13 mouse cellular contexts compared by ENCODE assay signal in genomic region chr2:112822721-112823120, GRCm38 (mm10).
DNase-seq lines count a peak whose midpoint lies in the region; ATAC-seq and TF ChIP-seq lines count a peak whose summit lies in the region.
"Had no signal": no experiment of that assay in that cellular context is flagged by ENCODE, and none has a peak within 500 bp of the region (broad histone marks: within the 10 kb centered on the region; RNA-seq: fewer than 3 reads in every experiment).

No protein-coding gene starts in this region.

- WGBS in midbrain, embryonic 15.5 days = 24% methylated on average over 3 of the region's 3 CpGs

- peak; percentile 36 for TF ChIP-seq CTCF in left cerebral cortex, adult 2 months (IDR thresholded peaks at IDR 0.05)

- no peak overlapping the region for H3K9ac ChIP-seq in midbrain, embryonic 15.5 days
- H3K9ac ChIP-seq: embryonic facial prominence, embryonic 12.5 days had no signal

- H3K27me3 ChIP-seq in midbrain, embryonic 15.5 days (replicated peaks) = no peaks in the 10 kb centered on the region
- H3K27me3 ChIP-seq: embryonic facial prominence, embryonic 12.5 days had no signal

- ATAC-seq in midbrain, embryonic 15.5 days (replicated peaks) = peak; percentile 81
- ATAC-seq: CD4-positive, CD25-positive, alpha-beta regulatory T cell, adult 4 months had no signal

- intact Hi-C loops in left cerebral cortex, adult 2 months (cut with DNase I) = loop anchor here (5.0 kb wide), 1 partner anchor 395 kb away; the partner anchor contains the start of gene Ryr3
- intact Hi-C loops in left cerebral cortex, postnatal 36 days (cut with DNase I) = no loop called here

- no peak overlapping the region for H3K4me3 ChIP-seq in left cerebral cortex, adult 2 months
- no peak overlapping the region for H3K4me3 ChIP-seq in midbrain, embryonic 15.5 days
- H3K4me3 ChIP-seq: embryonic facial prominence, embryonic 12.5 days had no signal

- H3K36me3 ChIP-seq in midbrain, embryonic 15.5 days (replicated peaks) = no peaks in the 10 kb centered on the region
- H3K36me3 ChIP-seq: embryonic facial prominence, embryonic 12.5 days had no signal

- DNase-seq in frontal cortex, postnatal 14 days (ENCODE audit: low spot score in 2 of 2) = peak; percentile 8 to 23
- DNase-seq in frontal cortex, postnatal 25 days (ENCODE audit: low spot score in 2 of 2) = no peak
- no peak for DNase-seq in left cerebral cortex, adult 2 months (ENCODE audit: extremely low spot score in 1 of 2, low spot score in 2 of 2)
- no peak for DNase-seq in left cerebral cortex, postnatal 36 days (ENCODE audit: low spot score in 2 of 2)
- peak; percentile 59 for DNase-seq in brain, adult 2 months (ENCODE audit: low read depth, low spot score)
- DNase-seq in cerebellum, adult 8-10 months = no peak
- DNase-seq in urinary bladder, postnatal 10 days (ENCODE audit: low spot score) = no peak
- DNase-seq: gastrocnemius, postnatal 25 days; heart, postnatal 4 days; thymus, adult 18-20 months had no signal

- no peaks in the 10 kb centered on the region for H3K9me3 ChIP-seq in midbrain, embryonic 15.5 days
- H3K9me3 ChIP-seq: embryonic facial prominence, embryonic 12.5 days had no signal

- no peak overlapping the region for H3K4me2 ChIP-seq in midbrain, embryonic 15.5 days
- H3K4me2 ChIP-seq: embryonic facial prominence, embryonic 12.5 days had no signal

- H3K4me1 ChIP-seq in midbrain, embryonic 15.5 days = 0 out of 2 replicates have a peak, but pooled peaks cover 4% of the 10 kb centered on the region
- H3K4me1 ChIP-seq: embryonic facial prominence, embryonic 12.5 days had no signal

- H3K27ac ChIP-seq in left cerebral cortex, adult 2 months = no peak overlapping the region; the same call in 1 of the 2 replicates
- no peak overlapping the region for H3K27ac ChIP-seq in midbrain, embryonic 15.5 days
- H3K27ac ChIP-seq: embryonic facial prominence, embryonic 12.5 days had no signal

Comparison
In these comparisons a context has a peak if more than half of its experiments do, and no peak if none do; other contexts are left out.
1. DNase-seq: peak in frontal cortex, postnatal 14 days (2 of 2) and brain, adult 2 months (single experiment); none in frontal cortex, postnatal 25 days (0 of 2), left cerebral cortex, adult 2 months (0 of 2), left cerebral cortex, postnatal 36 days (0 of 2), cerebellum, adult 8-10 months (single experiment) and urinary bladder, postnatal 10 days (single experiment).